Mouse (Mus musculus) midbrain, embryonic 10.5 days (tissue): ENCODE results near the gene Apoh. TPM values are rescaled to one million over a fixed set of nuclear protein-coding genes. Genes with fewer than 3 reads are reported as not detected.

ENCODE experiments used
- DNase-seq: peaks from one replicate; pipeline ENCODE4 v3.0.0-alpha.2; 2017; ENCODE audit warnings: low spot score
- H3K27ac ChIP-seq: fragments of 300-500 bp; sonication (generic); replicated peaks from 2 replicates; pipeline ENCODE4 v1.5.1; 2016; ENCODE audit warnings: mild to moderate bottlenecking
- H3K27me3 ChIP-seq: fragments of 300-500 bp; sonication (generic); 2 replicates; pipeline ENCODE4 v1.6.1; 2016; ENCODE audit warnings: low read depth, mild to moderate bottlenecking; ENCODE audit not compliant: poor library complexity, severe bottlenecking
- H3K36me3 ChIP-seq: fragments of 300-500 bp; sonication (generic); 2 replicates; pipeline ENCODE4 v1.6.1; 2016; ENCODE audit warnings: mild to moderate bottlenecking, moderate library complexity
- H3K4me1 ChIP-seq: fragments of 300-500 bp; sonication (generic); 2 replicates; pipeline ENCODE4 v1.6.1; 2016
- H3K4me3 ChIP-seq: fragments of 300-500 bp; sonication (generic); 2 replicates; pipeline ENCODE4 v1.5.1; 2016; ENCODE audit warnings: mild to moderate bottlenecking, moderate library complexity
- H3K9me3 ChIP-seq: fragments of 300-500 bp; sonication (generic); replicated peaks from 2 replicates; pipeline ENCODE4 v1.6.1; 2016; ENCODE audit warnings: mild to moderate bottlenecking
- WGBS: fragments of 180-500 bp; shearing (Covaris S2); methylation state at CpG from one replicate; pipeline ENCODE4 v1.1.7; 2016; 5-methylcytosine and 5-hydroxymethylcytosine counted together
- polyA plus RNA-seq: library from polyadenylated mRNA; unstranded; fragments of >200 nt; fragmentation: Nextera tagmentation; extraction: Ambion mirVana; gene quantifications from 2 replicates; pipeline ENCODE4 v1.2.1, GENCODE M21; 2016

Gene Apoh
- polyA plus RNA-seq, 1 experiment from 2014 or later: not detected

GRCm38 (mm10) chr11:108311912-108312311, 31.2 kb upstream of the Apoh start:
- no peak overlapping the region for H3K27ac ChIP-seq
- no peak for DNase-seq
- no peaks in the 10 kb centered on the region for H3K27me3 ChIP-seq
- no peaks in the 10 kb centered on the region for H3K9me3 ChIP-seq
- no peaks in the 10 kb centered on the region for H3K36me3 ChIP-seq
- H3K4me3 ChIP-seq: no peak overlapping the region
- WGBS: 84% methylated on average over 2 of the region's 2 CpGs
- no peaks in the 10 kb centered on the region for H3K4me1 ChIP-seq

GRCm38 (mm10) chr11:108312516-108312915, 30.6 kb upstream of the Apoh start:
- no peak overlapping the region for H3K4me3 ChIP-seq
- H3K9me3 ChIP-seq: no peaks in the 10 kb centered on the region
- no peaks in the 10 kb centered on the region for H3K4me1 ChIP-seq
- H3K27ac ChIP-seq: no peak overlapping the region
- no peaks in the 10 kb centered on the region for H3K27me3 ChIP-seq
- WGBS: 87% methylated on average over 5 of the region's 5 CpGs
- DNase-seq: no peak
- no peaks in the 10 kb centered on the region for H3K36me3 ChIP-seq

- no peak for DNase-seq
- Histone ChIP-seq H3K27me3 (no peaks in the 10 kb centered on the region), H3K27ac (no peak overlapping the region), H3K36me3 (no peaks in the 10 kb centered on the region), H3K9me3 (no peaks in the 10 kb centered on the region), H3K4me3 (no peak overlapping the region), H3K4me1 (0 out of 2 replicates have a peak, but pooled peaks cover 3% of the 10 kb centered on the region)
- 88% methylated on average over 7 of the region's 7 CpGs for WGBS
Measured at GRCm38 (mm10) chr11:108315736-108316135, 27.4 kb upstream of the Apoh start.

DNA sequence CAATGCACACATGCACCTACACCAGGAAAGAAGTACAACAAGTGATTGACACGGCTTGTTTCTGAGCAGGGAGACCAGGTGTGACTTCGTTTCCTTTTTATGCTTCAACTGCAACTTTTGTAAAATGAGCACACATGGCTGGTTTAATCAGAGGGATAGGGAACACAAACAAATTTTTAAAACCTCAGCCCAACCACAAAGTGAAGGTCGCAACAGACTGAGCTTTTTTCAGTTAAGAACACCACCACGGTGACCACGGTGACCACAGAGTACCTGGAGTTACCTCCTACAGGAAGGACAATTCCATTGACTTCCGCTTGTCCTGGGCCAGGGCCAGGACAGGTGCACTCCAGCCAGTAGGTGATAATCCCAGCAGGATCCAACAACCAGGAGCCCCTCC, 25.3 kb upstream of the Apoh start:
- no peak for DNase-seq
- Histone ChIP-seq H3K36me3 (no peaks in the 10 kb centered on the region), H3K27me3 (no peaks in the 10 kb centered on the region), H3K9me3 (no peaks in the 10 kb centered on the region), H3K4me1 (0 out of 2 replicates have a peak, but pooled peaks cover 3% of the 10 kb centered on the region), H3K27ac (no peak overlapping the region), H3K4me3 (no peak overlapping the region)
- 76% methylated on average over 6 of the region's 6 CpGs for WGBS

- no peaks in the 10 kb centered on the region for H3K9me3 ChIP-seq
- DNase-seq: no peak
- no peaks in the 10 kb centered on the region for H3K36me3 ChIP-seq
- no peak overlapping the region for H3K4me3 ChIP-seq
- 0 out of 2 replicates have a peak overlapping the region, but pooled peaks have one; percentile 9 for H3K27ac ChIP-seq
- 85% methylated on average over 11 of the region's 11 CpGs for WGBS
- H3K27me3 ChIP-seq: no peaks in the 10 kb centered on the region
- H3K4me1 ChIP-seq: 0 out of 2 replicates have a peak, but pooled peaks cover 3% of the 10 kb centered on the region
Measured at GRCm38 (mm10) chr11:108319162-108319561, 24.0 kb upstream of the Apoh start.

DNA sequence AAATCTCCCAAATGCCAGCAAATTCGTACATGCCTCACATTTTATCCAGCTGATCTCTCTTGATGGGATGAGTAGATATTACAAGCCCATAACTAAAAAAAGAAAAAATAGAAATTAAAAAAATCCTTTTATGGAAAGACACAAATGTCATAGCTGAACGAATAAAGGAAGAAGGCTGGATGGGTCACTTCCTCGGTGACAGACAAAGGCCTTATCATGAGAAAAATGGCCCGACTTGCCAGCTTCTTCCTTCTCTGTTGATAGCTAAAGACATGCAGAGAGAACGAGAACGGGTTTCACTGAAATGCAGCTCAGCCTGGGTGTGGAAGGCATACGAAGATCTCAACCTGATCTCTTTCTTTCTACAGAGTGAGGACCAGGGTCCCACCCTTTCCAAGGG, 22.6 kb upstream of the Apoh start:
- WGBS: 83% methylated on average over 7 of the region's 7 CpGs
- Histone ChIP-seq H3K4me3 (no peak overlapping the region), H3K36me3 (no peaks in the 10 kb centered on the region), H3K27me3 (no peaks in the 10 kb centered on the region), H3K9me3 (no peaks in the 10 kb centered on the region), H3K27ac (no peak overlapping the region), H3K4me1 (0 out of 2 replicates have a peak, but pooled peaks cover 3% of the 10 kb centered on the region)
- DNase-seq: no peak

- H3K4me3 ChIP-seq: no peak overlapping the region
- 94% methylated on average over 2 of the region's 2 CpGs for WGBS
- 0 out of 2 replicates have a peak, but pooled peaks cover 3% of the 10 kb centered on the region for H3K4me1 ChIP-seq
- H3K27ac ChIP-seq: no peak overlapping the region
- H3K36me3 ChIP-seq: no peaks in the 10 kb centered on the region
- DNase-seq: no peak
- no peaks in the 10 kb centered on the region for H3K9me3 ChIP-seq
- H3K27me3 ChIP-seq: no peaks in the 10 kb centered on the region
Measured at GRCm38 (mm10) chr11:108322156-108322555, 21.0 kb upstream of the Apoh start.

DNA sequence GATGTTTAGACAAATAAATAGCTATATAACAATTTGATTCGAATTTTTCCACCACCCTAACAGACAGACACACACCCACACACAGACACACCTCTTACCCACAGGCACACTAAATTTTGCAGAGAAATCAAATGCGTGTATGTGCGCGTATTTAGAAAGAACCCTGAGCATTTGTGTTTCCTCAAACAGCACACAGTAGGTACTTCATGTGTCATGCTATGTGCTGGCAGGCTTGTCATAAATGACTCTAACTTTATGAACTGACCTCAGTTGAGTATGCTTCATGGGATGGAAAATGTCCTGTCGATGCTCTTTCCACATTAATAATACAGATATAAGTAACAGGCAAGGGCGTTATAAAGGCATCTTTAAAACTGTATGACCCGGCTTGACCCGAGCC, 17.2 kb upstream of the Apoh start:
- H3K4me1 ChIP-seq: no peaks in the 10 kb centered on the region
- no peak for DNase-seq
- no peak overlapping the region for H3K27ac ChIP-seq
- H3K9me3 ChIP-seq: no peaks in the 10 kb centered on the region
- no peaks in the 10 kb centered on the region for H3K27me3 ChIP-seq
- no peaks in the 10 kb centered on the region for H3K36me3 ChIP-seq
- WGBS: 90% methylated on average over 8 of the region's 8 CpGs
- no peak overlapping the region for H3K4me3 ChIP-seq

DNA sequence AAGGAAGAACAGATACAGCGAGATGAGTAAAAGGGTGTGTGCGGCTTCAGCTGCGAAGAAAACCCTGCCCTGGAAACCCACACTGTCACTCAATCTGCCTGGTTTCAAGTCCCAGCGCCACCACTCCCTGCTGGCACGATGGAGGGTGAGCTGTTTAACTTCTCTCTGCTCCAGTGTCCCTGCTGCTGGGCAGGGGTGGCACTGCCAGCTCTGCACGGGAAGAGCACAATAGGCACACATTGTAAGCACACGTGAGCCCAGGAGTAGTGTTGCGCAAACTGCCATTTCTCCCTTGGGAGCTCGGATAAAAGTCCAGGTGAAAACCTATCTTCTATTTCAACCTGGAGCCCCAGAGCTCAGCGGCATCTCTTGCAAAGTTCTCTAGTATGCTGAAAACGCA, 12.3 kb upstream of the Apoh start:
- Histone ChIP-seq H3K27me3 (no peaks in the 10 kb centered on the region), H3K4me1 (peaks cover 15% of the 10 kb centered on the region), H3K9me3 (no peaks in the 10 kb centered on the region), H3K27ac (no peak overlapping the region), H3K36me3 (no peaks in the 10 kb centered on the region), H3K4me3 (no peak overlapping the region)
- 86% methylated on average over 11 of the region's 11 CpGs for WGBS
- no peak for DNase-seq

DNA sequence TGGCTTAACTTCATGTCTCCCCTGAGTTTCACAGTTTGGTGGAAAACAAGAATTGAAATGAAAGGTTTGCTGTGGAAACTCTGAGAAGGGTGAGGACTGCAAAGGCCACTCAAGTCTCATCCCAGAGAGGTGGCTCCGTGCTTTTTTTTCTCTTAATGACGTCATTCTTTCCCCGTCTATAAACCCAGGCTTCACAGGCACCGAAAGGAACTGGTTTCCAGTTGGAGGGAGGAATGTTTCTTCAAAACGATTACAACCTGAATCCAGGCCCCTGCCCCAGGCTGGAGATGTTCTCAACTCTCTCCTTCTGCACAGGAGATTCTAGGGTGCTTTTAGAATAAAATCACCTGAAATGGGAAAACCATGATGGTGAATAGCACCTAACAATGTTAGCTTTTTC, 10.1 kb upstream of the Apoh start:
- no peaks in the 10 kb centered on the region for H3K36me3 ChIP-seq
- H3K4me3 ChIP-seq: no peak overlapping the region
- no peaks in the 10 kb centered on the region for H3K27me3 ChIP-seq
- no peak overlapping the region for H3K27ac ChIP-seq
- no peaks in the 10 kb centered on the region for H3K9me3 ChIP-seq
- WGBS: 73% methylated on average over 5 of the region's 5 CpGs
- no peak for DNase-seq
- H3K4me1 ChIP-seq: peaks cover 15% of the 10 kb centered on the region

DNA sequence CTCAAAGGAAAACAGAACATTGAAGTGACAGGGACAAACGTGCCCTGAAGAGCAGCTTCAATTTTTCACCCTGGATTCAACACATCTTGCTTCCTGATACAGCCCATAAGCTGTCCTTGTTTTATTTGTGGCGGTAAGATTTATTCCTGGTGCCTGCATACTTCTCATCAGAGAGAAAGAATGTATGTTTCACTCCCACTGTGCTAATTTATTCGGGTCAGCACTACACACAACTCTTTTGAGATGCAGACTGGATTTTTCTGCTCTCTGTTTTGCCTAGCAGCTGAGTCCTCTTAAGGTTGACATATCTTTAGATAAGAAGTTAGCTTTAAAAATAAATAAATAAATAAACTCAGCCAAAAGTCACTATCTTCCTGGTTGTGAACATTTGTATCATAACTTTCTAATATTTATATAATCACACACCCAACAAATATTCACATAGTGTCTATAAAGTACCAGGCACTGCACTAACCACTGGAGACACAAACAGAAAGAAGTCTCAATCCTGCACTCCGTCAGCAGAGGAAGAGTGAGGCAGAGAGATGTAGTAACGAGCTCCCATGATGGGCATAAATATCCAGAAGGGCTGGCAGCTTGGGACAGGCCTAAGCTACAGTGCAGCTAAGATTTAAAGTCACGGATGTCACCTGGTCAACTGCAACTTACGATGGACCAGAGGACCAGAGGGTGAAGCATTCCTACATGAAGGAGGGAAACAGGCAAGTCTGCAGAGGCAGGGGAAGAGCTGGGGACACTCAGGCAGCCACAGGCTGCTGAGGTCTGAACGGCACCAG, 9.4 kb upstream of the Apoh start:
- 77% methylated on average over 8 of the region's 8 CpGs for WGBS
- Histone ChIP-seq H3K36me3 (no peaks in the 10 kb centered on the region), H3K4me3 (no peak overlapping the region), H3K4me1 (peaks cover 15% of the 10 kb centered on the region), H3K27me3 (no peaks in the 10 kb centered on the region), H3K27ac (peak overlapping the region; percentile 33; the same call in 1 of the 2 replicates), H3K9me3 (no peaks in the 10 kb centered on the region)
- DNase-seq: no peak

DNA sequence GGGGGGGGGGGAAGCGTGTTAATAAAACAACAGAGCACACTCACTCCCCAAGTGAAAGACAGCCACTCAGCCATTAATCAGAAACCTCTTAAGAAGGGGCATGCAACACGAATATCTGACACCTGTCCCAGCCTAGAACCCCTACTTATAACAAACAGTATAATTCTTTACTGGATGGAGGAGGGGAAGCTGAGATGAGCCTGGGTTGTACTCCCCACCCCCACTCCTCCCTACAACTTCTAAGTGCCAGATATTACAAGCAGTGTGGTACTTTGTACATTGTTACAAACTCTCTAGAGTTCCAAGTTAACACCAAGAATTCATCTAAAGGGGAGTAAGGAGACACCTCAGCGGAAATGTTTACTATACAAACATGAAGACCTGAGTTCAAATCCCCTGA, 8.5 kb upstream of the Apoh start:
- Histone ChIP-seq H3K4me1 (peaks cover 15% of the 10 kb centered on the region), H3K27me3 (0 out of 2 replicates have a peak, but pooled peaks cover under 1% of the 10 kb centered on the region), H3K27ac (no peak overlapping the region), H3K4me3 (no peak overlapping the region), H3K9me3 (no peaks in the 10 kb centered on the region), H3K36me3 (no peaks in the 10 kb centered on the region)
- WGBS: 81% methylated on average over 3 of the region's 3 CpGs
- DNase-seq: no peak

GRCm38 (mm10) chr11:108335536-108335935, 7.6 kb upstream of the Apoh start:
- no peak for DNase-seq
- Histone ChIP-seq H3K9me3 (no peaks in the 10 kb centered on the region), H3K27ac (no peak overlapping the region), H3K36me3 (no peaks in the 10 kb centered on the region), H3K27me3 (peaks cover 6% of the 10 kb centered on the region), H3K4me1 (peaks cover 15% of the 10 kb centered on the region), H3K4me3 (no peak overlapping the region)
- 84% methylated on average over 4 of the region's 4 CpGs for WGBS
